Mouse (Mus musculus) heart, adult 8-10 months (tissue): Measurements from ENCODE around the gene Cep128. TPM values are rescaled to one million over a fixed set of nuclear protein-coding genes. Genes with fewer than 3 reads are reported as not detected.
"Not testable (repeated sequence)": the region's sequence is repeated elsewhere in the genome, so short reads cannot be mapped to it uniquely, and the experiment has no call there.

Source experiments
- DNase-seq: peaks from one replicate; pipeline ENCODE4 v3.0.0; 2022; ENCODE audit warnings: low spot score
- total RNA-seq, 4 experiments: library from RNA; stranded (reverse); gene quantifications; 2 replicates each; pipeline ENCODE4 v1.2.4; 2022

Gene Cep128
- 10 to 100 TPM; 11.5 to 16.4 (median 12.4) TPM for total RNA-seq

DNA sequence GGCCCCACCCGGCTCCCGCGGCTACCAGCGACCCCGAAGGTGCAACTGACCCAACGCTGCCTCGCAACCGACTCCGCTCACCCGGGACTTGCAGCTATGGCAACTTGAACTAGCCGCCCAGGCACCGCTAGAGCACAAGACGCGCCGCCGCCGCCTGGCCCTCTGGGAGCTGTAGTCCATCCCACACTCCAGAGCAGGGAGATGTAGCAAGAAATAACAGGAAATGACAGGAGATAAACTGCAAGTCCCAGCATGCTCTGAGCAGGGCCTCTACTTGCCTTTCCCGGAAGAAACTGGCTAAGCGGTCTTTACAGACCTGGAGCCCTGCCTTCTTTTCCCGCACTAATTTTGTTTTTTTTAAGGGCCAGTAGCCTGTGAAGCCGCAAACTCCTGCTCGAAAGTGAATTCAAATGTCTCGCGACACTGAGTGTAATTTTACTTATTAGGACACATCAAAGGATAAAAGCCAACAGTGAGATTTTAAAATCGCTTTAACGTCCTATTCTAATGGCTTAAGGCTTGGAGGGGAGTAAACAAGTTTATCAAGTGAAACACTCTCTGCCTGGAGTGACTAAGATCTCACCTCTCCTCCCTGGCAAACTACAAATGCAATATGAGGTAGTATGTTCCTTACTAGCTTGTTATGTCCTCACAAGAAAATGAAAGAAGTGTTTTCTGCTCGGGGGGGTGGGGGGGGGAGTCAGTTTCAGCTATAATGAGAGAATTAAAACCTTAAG, at the start of gene Cep128, which contains the start of gene Tshr:
Gene Cep128 (minus strand): TSS at position 129 of the 737 bp plus-strand sequence.
Gene Tshr (plus strand): TSS at position 283 of the 737 bp plus-strand sequence.
- peak; percentile 94 for DNase-seq

DNA sequence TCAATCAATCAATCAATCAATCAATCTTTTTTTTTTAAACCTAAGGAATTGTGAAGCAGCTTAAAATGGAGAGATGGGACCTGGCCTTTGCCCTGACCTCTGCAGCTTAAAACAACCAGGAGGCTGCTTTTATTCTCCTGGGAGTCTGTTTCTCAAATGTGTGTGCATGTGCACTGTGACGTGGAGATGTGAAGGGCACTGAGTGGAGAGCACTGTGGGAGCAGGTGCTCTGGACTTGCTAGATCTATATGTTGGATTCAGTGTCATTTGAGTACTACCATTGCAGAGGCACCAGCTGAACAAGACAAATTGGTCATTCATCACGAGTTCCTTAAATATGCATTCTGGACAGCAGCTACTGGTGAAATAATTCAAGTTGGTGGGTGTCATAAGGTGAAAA, 42.9 kb upstream of the Cep128 start:
- no peak for DNase-seq

DNA sequence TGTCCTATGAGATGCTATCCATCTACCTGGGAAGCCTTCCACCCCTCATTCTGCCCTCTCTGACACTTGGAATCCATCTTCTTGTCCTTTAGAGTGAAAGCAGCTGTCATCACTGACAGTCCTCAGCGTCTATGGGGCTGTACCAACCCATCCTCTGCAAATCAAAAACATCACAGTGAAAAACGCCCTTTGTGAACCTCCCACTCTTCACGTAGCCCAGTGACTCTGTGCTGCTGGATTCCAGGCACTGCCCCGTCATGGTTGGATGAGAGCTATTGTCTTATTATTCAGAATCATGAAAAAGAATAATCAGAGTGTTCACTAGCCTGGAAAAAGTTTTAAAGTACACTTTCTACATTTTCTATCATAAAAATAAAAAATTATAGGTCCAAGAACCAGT, 42.3 kb upstream of the Cep128 start:
- DNase-seq: no peak

DNA sequence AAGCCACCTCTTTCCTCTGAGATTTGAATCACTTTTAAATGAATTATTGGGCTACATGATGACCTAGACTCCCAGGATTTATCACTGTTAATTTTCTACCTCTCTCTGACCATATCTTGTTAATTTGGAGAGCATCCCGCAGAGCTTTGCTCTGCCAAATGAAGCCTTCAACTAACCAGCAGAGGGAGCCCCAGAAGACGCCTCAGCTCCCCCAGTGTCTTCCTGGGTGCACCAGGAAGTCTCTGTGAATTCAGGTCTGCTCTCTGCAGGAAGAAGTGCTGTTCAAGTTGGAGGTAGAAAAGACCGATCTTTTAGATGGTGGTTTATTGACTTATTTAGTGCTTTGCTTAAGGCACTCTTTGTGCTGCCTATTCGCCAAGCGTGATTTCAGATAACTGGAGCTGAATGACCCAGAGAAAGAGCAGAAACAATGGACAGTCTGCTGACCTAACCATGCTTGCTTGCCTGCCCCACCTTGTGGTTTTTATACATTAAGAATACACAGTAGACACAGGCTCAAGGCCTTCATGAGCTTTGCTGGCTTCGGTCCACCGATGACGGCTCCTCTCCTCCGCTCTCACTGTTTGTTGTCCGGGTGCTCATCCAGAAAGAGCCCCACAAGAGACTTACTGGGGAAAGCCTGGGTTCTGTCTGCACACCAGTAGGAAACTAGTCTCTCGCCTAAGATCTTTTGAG, 39.1 kb upstream of the Cep128 start:
- DNase-seq: no peak

DNA sequence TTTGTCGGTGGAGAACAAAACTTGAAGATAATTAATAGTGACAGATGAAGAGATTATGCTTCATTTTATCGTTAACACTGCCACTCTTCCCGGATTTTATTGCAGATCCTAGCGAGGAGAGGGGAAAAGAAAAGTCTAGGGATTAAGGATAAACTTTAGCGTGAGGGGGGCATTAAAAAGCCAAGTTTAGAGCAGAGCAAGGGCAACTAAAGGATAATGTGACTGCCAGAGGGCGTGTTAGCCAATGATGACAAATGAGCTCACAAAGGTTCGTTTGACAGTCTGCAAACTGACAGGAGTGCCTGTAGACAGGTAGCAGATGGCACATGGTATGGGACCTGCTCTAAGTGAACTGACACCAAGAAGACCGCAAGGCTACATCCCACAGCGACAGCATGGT, 37.1 kb upstream of the Cep128 start:
- no peak for DNase-seq

DNA sequence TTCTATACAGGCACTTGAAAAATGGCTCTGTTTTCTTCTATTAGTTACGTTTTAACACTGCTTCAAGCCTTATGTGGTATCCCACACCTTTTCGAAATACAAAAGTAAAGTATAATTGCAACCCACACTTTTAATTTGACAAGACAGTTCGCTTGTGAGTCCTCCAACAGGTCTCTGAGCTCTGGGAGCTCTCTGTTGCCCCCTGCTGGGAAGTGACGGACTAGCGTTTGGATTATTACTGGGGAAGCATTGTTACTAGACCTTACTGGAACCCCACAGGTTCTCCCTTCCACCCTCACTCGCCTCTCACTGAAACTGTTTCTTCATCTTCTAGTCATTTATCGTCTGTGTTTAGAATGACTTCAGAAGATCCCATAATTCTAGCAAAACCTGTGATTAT, 34.6 kb upstream of the Cep128 start:
- DNase-seq: peak; percentile 19

DNA sequence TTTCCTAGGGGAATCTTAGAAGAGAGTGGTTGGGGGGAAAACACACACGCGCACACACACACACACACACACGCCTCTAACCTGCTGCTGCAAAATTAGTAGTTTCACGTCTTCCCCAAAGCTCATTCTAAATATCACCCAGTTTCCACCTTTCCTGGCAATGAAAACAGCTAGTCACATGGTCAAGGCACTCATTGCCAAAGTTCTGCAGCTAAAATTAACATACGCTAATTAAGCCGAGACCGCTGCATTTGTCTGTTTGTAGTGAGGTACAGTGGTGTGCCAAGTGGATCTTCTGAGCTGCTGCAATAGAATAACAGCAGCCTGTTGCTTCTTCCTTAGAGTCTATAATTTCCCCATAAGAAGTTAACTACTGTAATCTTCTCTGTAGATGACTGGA, 32.6 kb upstream of the Cep128 start:
- DNase-seq: no peak

DNA sequence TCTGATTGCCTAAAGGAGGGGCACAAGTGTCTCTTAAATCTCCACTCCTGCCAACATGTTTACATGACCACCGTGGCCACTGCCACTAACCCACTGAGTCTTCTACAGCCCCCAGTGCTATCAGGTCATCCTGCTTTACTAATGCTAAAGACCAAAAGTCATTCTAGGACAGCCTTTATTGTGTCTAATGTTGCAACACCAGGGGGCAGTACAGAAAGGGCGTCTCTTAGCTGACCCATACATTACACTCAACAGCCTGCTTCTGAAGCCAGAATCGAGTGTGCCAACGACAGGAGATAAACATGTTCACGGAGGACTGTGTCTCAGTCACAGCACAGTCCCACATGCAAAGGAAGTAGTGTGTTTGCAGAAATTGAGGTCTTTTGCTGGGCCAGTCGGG, 30.9 kb upstream of the Cep128 start:
- no peak for DNase-seq

DNA sequence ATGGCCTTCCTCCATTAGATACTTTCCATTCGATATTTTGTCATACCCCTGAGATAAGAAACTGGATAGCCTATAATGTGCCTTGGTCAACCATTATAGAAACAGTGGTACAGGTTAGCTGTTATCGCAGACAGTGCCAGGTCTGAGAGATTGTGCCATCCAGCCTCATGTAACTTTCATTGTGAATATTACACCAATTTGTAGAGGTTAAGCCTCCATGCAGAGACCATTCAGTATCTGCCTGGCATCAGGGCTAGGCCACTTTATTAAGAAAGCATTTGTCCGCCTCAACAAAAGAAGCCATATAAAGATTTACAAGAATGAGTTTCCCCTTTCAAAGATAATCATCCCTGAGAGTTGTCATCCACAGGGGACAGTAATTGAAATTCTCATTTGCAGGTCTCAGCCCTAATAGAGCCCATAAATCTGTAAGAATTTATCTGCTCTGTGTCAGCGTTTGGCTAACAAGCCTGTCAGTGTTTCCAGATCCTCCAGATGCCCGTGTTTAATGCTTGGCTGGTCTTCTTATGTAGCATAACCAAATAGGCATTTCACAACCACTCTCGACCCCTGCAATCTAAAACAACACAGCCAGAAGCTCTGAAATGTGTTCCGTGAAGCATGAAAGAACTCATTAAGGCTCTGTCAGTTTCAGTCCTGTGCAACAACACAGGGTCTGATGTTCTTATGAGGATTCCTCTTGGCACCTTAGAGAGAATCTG, 28.4 kb upstream of the Cep128 start:
- no peak for DNase-seq

DNA sequence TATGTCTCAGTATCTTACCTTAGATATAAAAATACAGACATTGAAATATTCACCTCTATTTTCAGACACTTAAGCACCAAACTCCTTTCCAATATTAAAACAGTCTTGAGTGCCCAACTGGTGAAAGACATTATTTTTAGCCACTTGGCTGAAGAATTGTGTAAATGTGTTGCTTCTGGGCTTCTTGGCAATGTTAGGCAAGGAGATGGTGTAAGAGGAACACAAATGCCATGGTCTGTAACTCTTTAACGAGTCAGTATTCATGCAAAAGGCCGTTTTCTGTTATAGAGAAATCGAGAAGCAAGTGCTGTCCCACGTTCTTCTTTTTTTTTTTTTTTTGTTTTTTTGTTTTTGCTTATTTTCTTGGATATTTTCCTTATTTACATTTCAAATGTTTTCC, 26.1 kb upstream of the Cep128 start:
- DNase-seq: no peak

DNA sequence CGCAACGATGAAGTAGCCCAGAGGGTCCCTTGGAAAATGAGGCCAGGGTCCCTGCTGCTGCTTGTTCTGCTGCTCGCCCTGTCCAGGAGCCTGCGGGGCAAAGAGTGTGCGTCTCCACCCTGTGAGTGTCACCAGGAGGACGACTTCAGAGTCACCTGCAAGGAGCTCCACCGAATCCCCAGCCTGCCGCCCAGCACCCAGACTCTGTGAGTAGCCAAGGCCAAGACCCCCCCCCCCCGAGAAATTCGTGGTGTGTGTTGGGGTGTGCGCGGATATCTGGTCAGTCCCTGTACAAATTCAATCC, 16.8 kb upstream of the Cep128 start:
- DNase-seq: no peak

DNA sequence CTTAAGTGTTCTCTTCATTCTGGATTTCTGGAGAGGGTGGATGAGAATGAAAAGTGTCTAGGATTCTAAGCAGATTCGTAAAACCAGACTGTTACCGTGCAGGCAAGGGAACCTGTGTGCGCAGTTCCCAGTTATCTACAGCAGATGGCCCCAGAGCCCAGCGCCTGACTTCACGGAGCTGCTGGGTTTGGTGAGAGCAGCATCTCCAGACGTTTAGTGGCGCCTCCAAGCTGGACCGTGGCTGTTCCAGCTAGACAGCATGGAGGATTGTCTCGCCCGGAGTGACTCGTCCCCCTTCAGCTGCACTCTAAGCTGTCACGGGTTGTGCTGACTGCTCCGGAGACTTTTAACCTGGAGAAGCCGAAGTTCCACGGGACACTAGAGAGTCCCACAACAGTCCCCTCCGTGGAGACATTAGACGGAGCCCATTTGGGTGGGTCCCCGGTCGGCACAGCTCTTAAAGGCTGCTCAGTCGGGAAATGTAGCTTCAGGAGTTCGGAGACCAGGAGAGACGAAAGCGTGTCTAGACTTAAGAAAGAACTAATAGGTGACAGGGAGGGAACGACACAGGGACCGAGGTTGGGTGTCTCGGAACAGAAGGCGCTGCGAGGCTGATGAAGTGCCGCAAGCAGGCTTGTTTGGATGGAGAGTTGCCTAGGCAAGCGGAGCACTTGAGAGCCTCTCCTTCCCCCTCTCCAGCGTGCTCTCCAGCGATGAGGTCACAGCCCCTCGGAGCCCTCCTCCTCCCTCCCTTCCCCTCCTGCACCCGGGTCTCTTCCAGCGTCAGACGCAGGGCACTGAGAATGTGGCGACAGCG, 16.2 kb upstream of the Cep128 start:
- DNase-seq: peak; percentile 16

DNA sequence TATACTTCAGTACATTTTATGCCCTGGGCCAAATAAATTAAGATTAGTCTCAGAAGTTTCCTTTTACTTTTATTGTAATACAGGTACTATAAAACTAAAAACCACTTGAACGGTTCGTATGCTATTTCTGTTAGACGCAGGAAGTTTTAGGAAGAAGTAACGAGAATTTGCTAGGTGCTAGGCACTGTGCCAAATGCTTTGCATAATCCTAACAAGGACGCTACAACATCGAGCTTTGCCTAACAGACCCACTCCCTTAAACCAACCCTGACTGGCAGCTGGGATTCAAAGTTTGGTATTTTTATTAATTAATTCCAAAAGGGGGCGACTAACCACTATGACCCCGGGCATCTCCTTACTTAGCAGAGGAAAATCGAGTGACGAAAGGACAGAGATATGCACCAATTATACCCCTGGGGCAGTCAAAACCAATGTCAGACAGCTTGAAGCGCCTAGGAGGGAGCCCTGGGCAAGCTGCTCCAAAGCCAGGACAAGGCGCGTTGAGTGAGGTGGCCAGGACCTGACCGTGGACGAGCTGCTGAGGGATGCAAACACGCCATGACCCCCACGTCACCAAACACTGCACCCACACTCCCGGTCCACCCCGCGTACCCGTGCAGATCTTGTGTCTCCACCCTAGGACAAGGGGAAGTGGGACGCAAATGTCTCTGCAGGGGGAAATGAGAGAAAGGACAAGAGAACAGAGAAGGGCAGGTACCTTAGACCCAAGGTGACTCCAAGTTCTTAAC, 519 bp downstream of the Cep128 start:
- no peak for DNase-seq

DNA sequence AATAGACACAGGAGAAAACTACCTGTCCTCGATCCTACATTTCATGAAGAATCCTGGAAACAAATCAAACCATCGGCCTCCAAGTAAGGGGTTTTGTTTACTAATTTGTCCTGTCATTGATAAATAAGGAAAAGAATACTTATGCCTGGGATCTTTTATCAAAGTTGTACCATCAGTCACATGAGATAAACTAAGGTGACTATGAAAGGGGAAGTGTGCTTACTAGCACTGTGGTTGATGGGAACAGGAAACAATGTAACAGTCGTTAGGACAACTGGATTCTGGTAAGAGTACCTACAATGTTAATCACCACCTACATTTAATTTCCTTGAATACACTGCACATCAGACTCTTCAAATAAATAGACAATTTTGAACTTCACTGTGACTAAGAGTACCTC, 15.0 kb downstream of the Cep128 start:
- DNase-seq: no peak

DNA sequence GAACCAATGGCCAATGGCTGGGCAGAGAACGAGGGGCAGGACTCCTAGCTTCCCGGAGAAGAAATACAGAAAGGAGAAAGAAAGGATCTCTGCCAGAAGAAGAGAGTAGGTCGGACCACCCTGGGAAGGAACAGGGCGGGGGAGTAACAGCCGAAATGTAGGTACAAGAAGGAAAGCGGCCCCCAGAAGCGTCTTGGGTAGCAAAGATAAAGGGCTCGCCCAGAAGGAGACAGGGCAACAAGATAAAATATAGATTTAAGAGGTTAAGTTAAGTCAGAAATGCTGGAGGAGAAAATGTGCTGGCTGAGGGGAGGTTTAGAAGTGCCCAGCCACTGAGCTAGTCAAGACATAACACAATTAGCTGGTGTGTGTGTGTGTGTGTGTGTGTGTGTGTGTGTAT, 30.4 kb downstream of the Cep128 start:
- DNase-seq: no peak

DNA sequence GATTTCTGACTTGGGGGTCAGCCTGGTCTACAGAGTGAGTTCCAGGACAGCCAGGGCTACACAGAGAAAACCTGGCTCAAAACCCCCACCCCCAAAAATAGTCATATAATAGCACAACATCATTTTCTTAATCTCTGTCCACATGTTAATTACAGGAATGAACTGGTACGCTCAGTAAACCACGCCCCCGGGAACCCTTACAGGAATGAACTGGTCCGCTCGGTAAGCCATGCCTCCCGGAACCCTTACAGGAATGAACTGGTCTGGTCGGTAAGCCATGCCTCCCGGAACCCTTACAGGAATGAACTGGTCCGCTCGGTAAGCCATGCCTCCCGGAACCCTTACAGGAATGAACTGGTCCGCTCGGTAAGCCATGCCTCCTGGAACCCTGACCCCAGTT, 45.6 kb downstream of the Cep128 start:
- not testable (repeated sequence) for DNase-seq

DNA sequence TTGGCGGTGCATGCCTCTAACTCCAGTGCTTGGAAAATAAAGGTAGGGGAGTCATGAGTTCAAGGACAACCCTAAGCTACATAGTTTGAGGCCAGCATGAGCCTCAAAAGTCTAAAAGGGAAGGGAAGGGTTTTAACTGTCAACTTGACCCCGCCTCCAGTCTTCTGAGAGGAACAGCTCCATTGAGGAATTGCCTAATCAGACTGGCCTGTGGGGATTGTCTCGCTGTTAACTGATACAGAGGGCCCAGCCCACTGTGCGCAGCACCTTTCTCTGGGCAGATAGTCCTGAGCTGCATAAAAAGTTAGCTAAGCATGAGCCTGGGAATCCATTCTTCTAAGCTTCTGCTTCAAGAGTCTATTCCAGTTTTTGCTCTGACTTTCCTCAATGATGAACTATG, 56.7 kb downstream of the Cep128 start:
- no peak for DNase-seq

DNA sequence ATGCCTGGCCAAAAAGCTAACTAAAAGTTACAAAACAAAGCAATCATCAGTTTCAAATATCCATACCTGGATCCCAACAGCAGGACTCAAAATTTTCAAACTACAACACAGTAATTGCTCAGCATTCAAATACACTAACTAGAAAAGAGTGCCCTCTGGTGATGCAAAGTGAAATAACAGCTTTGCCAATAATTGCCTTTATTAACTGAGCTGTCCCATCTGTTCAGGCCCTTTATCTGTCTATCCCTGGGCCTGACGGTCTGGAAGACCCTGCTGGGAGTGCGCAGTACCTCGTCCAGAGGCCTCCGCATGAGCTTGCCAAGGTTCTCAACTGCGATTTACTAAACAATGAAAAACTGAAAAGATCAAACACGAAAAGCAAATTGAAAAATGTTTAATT, 58.1 kb downstream of the Cep128 start:
- peak; percentile 21 for DNase-seq

DNA sequence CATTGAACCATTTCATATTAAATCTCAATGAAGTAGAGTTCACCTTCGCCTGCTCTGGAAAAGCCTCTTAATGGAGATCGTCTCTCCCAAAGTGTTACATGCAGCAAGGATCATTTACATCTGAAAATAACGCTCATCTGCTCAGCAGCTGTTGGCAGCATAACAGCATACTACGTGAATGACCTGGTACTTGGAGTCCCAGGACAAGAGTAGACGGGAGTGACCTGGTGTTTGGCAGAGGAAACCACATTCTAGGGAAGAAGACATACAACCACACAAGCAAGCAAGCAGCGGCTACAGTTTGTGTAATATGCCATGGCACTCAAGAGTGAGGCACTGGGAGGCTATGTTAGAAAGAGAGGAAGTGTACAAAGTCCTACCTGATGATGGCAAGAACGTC, 69.2 kb downstream of the Cep128 start:
- no peak for DNase-seq

DNA sequence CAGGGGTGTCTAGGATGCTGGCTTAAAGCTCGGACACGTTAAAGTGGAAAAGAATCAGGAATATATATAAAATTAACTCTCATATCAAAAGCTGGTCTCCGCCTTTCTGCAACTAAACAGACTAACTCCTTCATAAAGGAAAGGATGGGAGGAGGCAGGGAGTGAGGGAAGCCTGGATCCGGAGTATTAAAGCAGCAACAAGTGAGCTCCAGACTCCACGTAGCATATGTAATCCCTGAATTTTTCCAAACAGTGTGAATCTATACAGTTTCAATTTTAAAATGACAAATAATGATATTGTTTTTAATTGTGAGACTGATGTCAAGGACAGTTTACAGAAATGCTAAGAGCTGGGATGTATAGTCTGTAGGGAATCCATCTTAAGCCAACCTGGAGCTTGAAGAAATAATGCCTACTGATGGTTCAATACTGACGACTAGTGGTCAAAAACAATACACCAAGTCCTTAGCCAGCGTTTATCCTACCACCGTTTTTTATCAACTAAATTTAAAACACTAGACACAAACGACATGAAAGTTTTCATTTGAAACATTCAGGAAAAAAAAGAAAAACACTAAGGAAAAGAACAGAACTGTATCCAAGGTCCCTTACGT, 70.1 kb downstream of the Cep128 start:
- DNase-seq: peak; percentile 15

DNA sequence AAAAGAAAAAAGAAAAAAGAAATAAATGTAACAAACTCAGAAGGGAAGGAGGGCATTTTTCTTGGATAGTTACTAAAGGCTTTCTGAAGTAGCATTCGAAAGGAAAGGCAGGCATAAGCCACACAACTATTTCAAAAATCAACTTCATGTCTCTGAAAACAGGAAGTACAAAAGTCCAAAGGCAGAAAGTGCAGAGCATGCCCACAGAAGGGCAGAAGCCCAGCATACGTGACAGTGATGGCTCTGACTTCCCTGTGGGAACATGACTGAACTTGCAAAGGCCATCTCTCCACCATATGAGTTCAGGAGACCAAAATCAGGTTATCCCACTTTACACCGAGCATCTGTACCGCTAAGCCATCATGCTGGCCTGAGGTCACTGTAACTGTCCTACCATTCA, 71.6 kb downstream of the Cep128 start:
- DNase-seq: no peak
